Mouse (Mus musculus) Patski (cell line): ENCODE measurements at regions not wholly inside any gene's neighbourhood (a gene's known extent, or its start where the extent isn't known, plus 50 kb on each side); places are given as distances from the start of the nearest gene placed in this dataset.

Experiments used
- ATAC-seq: fragments of 100-300 bp; one replicate; pipeline ENCODE4 v1.8.0; 2021
- CTCF ChIA-PET: fragments of 350-600 bp; sonication (Branson Sonifier 250); formaldehyde crosslinking; loops from one replicate; lab custom pipeline; 2022; ENCODE audit warnings: inconsistent platforms; lab: Charles Lee
- POLR2A ChIA-PET: fragments of 350-600 bp; sonication (Branson Sonifier 250); formaldehyde crosslinking; loops from one replicate; lab custom pipeline; 2022; ENCODE audit warnings: antibody characterized with exemption, inconsistent platforms; lab: Charles Lee
- DNase-seq: peaks from one replicate; pipeline ENCODE4 v3.0.0-alpha.2; 2011; ENCODE audit warnings: low read depth, low spot score
- H3K27me3 ChIP-seq: fragments of 371-371 bp; one replicate; pipeline ENCODE4 v1.5.1; 2021
- CTCF ChIP-seq: fragments of 100-300 bp; IDR thresholded peaks from one replicate; pipeline ENCODE4 v1.5.1; 2021
- in situ Hi-C: fragments of 300-500 bp; cut with MboI; formaldehyde crosslinking; loops from 3 replicates; pipeline ENCODE4 v1.11.1; 2018; ENCODE audit warnings: low pct_unique_long_range_greater_than_20kb, mixed read lengths

GRCm38 (mm10) chr12:26244701-26245100 is 170.4 kb downstream of the Rnf144a start:
- in situ Hi-C loops = no loop called here
- ChIA-PET POLR2A (no interaction called here), CTCF (no interaction called here)
- no peak for DNase-seq
- TF ChIP-seq CTCF = no peak
- peaks cover 4% of the 10 kb centered on the region for H3K27me3 ChIP-seq
- no peak for ATAC-seq

- ChIA-PET CTCF (interaction anchor here (1.8 kb wide), 1 partner anchor 28 kb away, joined by 6 read pairs; no protein-coding TSS in a partner anchor), POLR2A (no interaction called here)
- in situ Hi-C loops = no loop called here
- no peak for DNase-seq
- peaks cover 11% of the 10 kb centered on the region for H3K27me3 ChIP-seq
- no peak for ATAC-seq
- TF ChIP-seq CTCF = no peak
Measured at GRCm38 (mm10) chr12:26227557-26228020, 187.5 kb downstream of the Rnf144a start.

- in situ Hi-C loops = no loop called here
- DNase-seq (no peak), ATAC-seq (no peak)
- POLR2A ChIA-PET = no interaction called here
- CTCF ChIA-PET = interaction anchor here (0.9 to 1.8 kb wide), 6 partner anchors 9 to 126 kb away, joined by 3 to 6 read pairs (median 4); no protein-coding TSS in a partner anchor
- TF ChIP-seq CTCF = peak; percentile 72
- peaks cover 6% of the 10 kb centered on the region for H3K27me3 ChIP-seq
Measured at GRCm38 (mm10) chr12:26226363-26226762, 188.7 kb downstream of the Rnf144a start.

GRCm38 (mm10) chr12:26212447-26212846 is 202.6 kb downstream of the Rnf144a start:
- ChIA-PET POLR2A (no interaction called here), CTCF (no interaction called here)
- in situ Hi-C loops = no loop called here
- DNase-seq = no peak
- TF ChIP-seq CTCF = no peak
- H3K27me3 ChIP-seq = peaks cover 3% of the 10 kb centered on the region
- ATAC-seq = no peak

GRCm38 (mm10) chr12:26211423-26211822 is 203.6 kb downstream of the Rnf144a start:
- ChIA-PET CTCF (interaction anchor here (1.3 kb wide), 1 partner anchor 9 kb away, joined by 3 read pairs; no protein-coding TSS in a partner anchor), POLR2A (no interaction called here)
- DNase-seq (no peak), ATAC-seq (no peak)
- TF ChIP-seq CTCF = no peak
- in situ Hi-C loops = no loop called here
- H3K27me3 ChIP-seq = peaks cover 3% of the 10 kb centered on the region

- POLR2A ChIA-PET = no interaction called here
- no peak for TF ChIP-seq CTCF
- H3K27me3 ChIP-seq = peaks cover 3% of the 10 kb centered on the region
- in situ Hi-C loops = no loop called here
- CTCF ChIA-PET = no interaction called here
- DNase-seq = no peak
- no peak for ATAC-seq
Measured at GRCm38 (mm10) chr12:26206751-26207150, 208.3 kb downstream of the Rnf144a start.

- POLR2A ChIA-PET = no interaction called here
- in situ Hi-C loops = no loop called here
- DNase-seq (no peak), ATAC-seq (no peak)
- H3K27me3 ChIP-seq = peaks cover 3% of the 10 kb centered on the region
- CTCF ChIA-PET = no interaction called here
- no peak for TF ChIP-seq CTCF
Measured at GRCm38 (mm10) chr12:26206036-26206435, 209.0 kb downstream of the Rnf144a start.

- ChIA-PET CTCF (no interaction called here), POLR2A (no interaction called here)
- no peaks in the 10 kb centered on the region for H3K27me3 ChIP-seq
- in situ Hi-C loops = no loop called here
- DNase-seq (no peak), ATAC-seq (no peak)
- TF ChIP-seq CTCF = no peak
Measured at GRCm38 (mm10) chr12:26191982-26192576, 223.0 kb downstream of the Rnf144a start.

- no peak for TF ChIP-seq CTCF
- CTCF ChIA-PET = no interaction called here
- peak; percentile 30 for DNase-seq
- POLR2A ChIA-PET = no interaction called here
- in situ Hi-C loops = no loop called here
- ATAC-seq = peak; percentile 81
- H3K27me3 ChIP-seq = no peaks in the 10 kb centered on the region
Measured at GRCm38 (mm10) chr12:26191268-26191981, 223.6 kb downstream of the Rnf144a start.

GRCm38 (mm10) chr12:26188996-26189395 is 226.1 kb downstream of the Rnf144a start:
- no peaks in the 10 kb centered on the region for H3K27me3 ChIP-seq
- POLR2A ChIA-PET = no interaction called here
- CTCF ChIA-PET = no interaction called here
- ATAC-seq (no peak), DNase-seq (no peak)
- in situ Hi-C loops = no loop called here
- no peak for TF ChIP-seq CTCF
